Mouse (Mus musculus): ENCODE data around the gene Slc13a1. TPM values are rescaled to one million over a fixed set of nuclear protein-coding genes. Genes with fewer than 3 reads are reported as not detected.
"Not testable (repeated sequence)": the region's sequence is repeated elsewhere in the genome, so short reads cannot be mapped to it uniquely, and the experiment has no call there.

Slc13a1 gene
- polyA plus RNA-seq (2015; fragmentation: Nextera tagmentation; extraction: Ambion mirVana), result not detected in 2 replicates

GRCm38 (mm10) chr6:24167734-24168327 is at the start of gene Slc13a1:
Slc13a1 (minus strand) TSS chr6:24168092.
- Histone ChIP-seq H3K27me3 (ENCODE audit: insufficient read depth, low read length) (no peaks in the 10 kb centered on the region), H3K4me1 (ENCODE audit: insufficient read depth) (no peaks in the 10 kb centered on the region), H3K4me3 (ENCODE audit: low read depth, low read length) (no peak within 1 kb of the TSS), H3K9me3 (ENCODE audit: low read length) (no peaks in the 10 kb centered on the region), H3K9ac (replicated peaks) (no peak within 1 kb of the TSS), H3K36me3 (replicated peaks; ENCODE audit: insufficient read depth, low read length) (no peaks in the 10 kb centered on the region), H3K4me2 (ENCODE audit: low read depth, low read length) (no peak within 1 kb of the TSS), H3K27ac (ENCODE audit: low read depth) (no peak within 1 kb of the TSS)
- DNase-seq (no peak), ATAC-seq (no peak)
- WGBS (ENCODE audit: insufficient replicate concordance), result 73% methylated on average over 5 of the region's 5 CpGs
- TF ChIP-seq EP300 (IDR thresholded peaks at IDR 0.05; ENCODE audit: low read depth), result no peak

DNA sequence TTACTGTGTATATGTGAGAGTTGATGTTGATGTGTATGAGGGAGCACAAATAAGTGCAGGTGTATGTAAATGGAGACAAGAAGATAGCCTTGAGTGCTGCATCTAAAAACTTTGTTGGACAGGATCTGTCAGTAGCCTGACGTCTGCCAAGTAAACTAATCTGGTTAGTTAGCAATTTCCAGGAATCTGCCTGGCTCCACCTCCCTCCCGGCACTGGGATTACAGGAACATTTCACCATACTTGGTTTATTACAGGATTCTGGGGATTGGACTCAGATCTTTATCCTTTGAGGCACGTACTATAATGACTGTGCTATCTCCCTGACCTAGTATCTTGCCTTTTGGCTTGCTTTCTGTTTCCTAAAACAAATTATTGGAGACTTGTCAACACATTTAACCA is 40.0 kb upstream of the Slc13a1 start:
- no peak for DNase-seq
- no peak for ATAC-seq
- TF ChIP-seq EP300 (IDR thresholded peaks at IDR 0.05; ENCODE audit: low read depth) (no peak), CTCF (IDR thresholded peaks at IDR 0.05; ENCODE audit: low read depth) (no peak)
- Histone ChIP-seq H3K27me3 (ENCODE audit: insufficient read depth, low read length) (no peaks in the 10 kb centered on the region), H3K36me3 (replicated peaks; ENCODE audit: insufficient read depth, low read length) (no peaks in the 10 kb centered on the region), H3K9ac (replicated peaks) (no peak overlapping the region), H3K4me1 (ENCODE audit: insufficient read depth) (no peaks in the 10 kb centered on the region), H3K4me3 (ENCODE audit: low read depth, low read length) (no peak overlapping the region), H3K27ac (ENCODE audit: low read depth) (no peak overlapping the region), H3K9me3 (ENCODE audit: low read length) (no peaks in the 10 kb centered on the region), H3K4me2 (ENCODE audit: low read depth, low read length) (no peak overlapping the region)
- WGBS (ENCODE audit: insufficient replicate concordance), result 51% methylated on average over 3 of the region's 3 CpGs

DNA sequence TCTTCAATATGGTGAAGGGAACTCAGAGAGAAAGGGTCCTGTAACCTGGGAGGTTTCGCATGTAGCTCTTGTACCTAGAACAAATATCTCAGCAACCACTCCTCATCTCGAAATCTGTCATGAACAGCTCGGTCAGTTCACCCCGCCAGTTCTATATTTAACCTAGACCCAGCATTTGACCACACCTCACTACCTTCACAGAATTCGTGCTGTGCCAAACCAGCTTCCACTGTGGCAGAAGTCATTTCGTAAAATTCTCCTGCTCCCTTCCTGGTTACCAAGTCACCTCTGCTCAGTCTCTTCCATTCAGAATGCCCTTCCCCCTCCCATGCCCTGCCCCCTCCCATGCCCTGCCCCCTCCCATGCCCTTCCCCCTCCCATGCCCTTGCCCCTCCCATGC is 34.3 kb upstream of the Slc13a1 start:
- Histone ChIP-seq H3K27me3 (ENCODE audit: insufficient read depth, low read length) (no peaks in the 10 kb centered on the region), H3K27ac (ENCODE audit: low read depth) (no peak overlapping the region), H3K4me3 (ENCODE audit: low read depth, low read length) (no peak overlapping the region), H3K4me2 (ENCODE audit: low read depth, low read length) (no peak overlapping the region), H3K9me3 (ENCODE audit: low read length) (no peaks in the 10 kb centered on the region), H3K4me1 (ENCODE audit: insufficient read depth) (no peaks in the 10 kb centered on the region), H3K9ac (replicated peaks) (no peak overlapping the region), H3K36me3 (replicated peaks; ENCODE audit: insufficient read depth, low read length) (no peaks in the 10 kb centered on the region)
- TF ChIP-seq CTCF (IDR thresholded peaks at IDR 0.05; ENCODE audit: low read depth), result no peak
- TF ChIP-seq EP300 (IDR thresholded peaks at IDR 0.05; ENCODE audit: low read depth), result no peak
- ATAC-seq (no peak), DNase-seq (no peak)
- WGBS (ENCODE audit: insufficient replicate concordance), result 67% methylated on average over 6 of the region's 6 CpGs

GRCm38 (mm10) chr6:24200644-24201484 is 33.0 kb upstream of the Slc13a1 start:
- DNase-seq (no peak), ATAC-seq (no peak)
- Histone ChIP-seq H3K9me3 (ENCODE audit: low read length) (no peaks in the 10 kb centered on the region), H3K4me3 (ENCODE audit: low read depth, low read length) (no peak overlapping the region), H3K4me2 (ENCODE audit: low read depth, low read length) (no peak overlapping the region), H3K36me3 (replicated peaks; ENCODE audit: insufficient read depth, low read length) (no peaks in the 10 kb centered on the region), H3K27ac (ENCODE audit: low read depth) (no peak overlapping the region), H3K4me1 (ENCODE audit: insufficient read depth) (no peaks in the 10 kb centered on the region), H3K27me3 (ENCODE audit: insufficient read depth, low read length) (no peaks in the 10 kb centered on the region), H3K9ac (replicated peaks) (no peak overlapping the region)
- no peak for TF ChIP-seq EP300 (IDR thresholded peaks at IDR 0.05; ENCODE audit: low read depth)
- no peak for TF ChIP-seq CTCF (IDR thresholded peaks at IDR 0.05; ENCODE audit: low read depth)
- WGBS (ENCODE audit: insufficient replicate concordance), result 72% methylated on average over 12 of the region's 12 CpGs

- not testable (repeated sequence) for H3K9ac ChIP-seq (replicated peaks); H3K4me1 ChIP-seq (ENCODE audit: insufficient read depth); H3K36me3 ChIP-seq (replicated peaks; ENCODE audit: insufficient read depth, low read length); H3K4me2 ChIP-seq (ENCODE audit: low read depth, low read length); H3K4me3 ChIP-seq (ENCODE audit: low read depth, low read length); H3K27ac ChIP-seq (ENCODE audit: low read depth); ATAC-seq; H3K9me3 ChIP-seq (ENCODE audit: low read length); DNase-seq; H3K27me3 ChIP-seq (ENCODE audit: insufficient read depth, low read length)
- 75% methylated on average over 10 of the region's 10 CpGs for WGBS (ENCODE audit: insufficient replicate concordance)
These were observed 29.8 kb upstream of the Slc13a1 start for GRCm38 (mm10) chr6:24197501-24198195.

DNA sequence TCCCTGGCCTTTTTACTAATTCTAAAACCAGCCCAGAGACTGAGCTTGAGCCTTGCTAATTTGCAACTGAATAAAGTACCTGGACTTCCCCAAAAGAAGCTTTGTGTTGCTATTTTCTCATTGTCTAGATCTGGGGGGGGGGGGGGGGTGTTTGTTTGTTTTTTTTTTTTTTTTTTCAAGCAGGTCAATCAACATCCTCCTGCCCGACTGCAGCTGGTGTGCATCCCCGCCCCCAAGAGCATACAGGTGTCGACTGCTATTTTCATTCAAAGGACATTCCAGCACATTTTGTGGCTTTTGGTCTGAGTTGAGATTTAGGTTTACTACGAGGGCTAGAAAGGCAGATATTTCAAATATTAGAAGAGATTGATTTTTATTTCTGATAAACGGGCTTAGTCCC is 28.5 kb upstream of the Slc13a1 start:
- H3K36me3 ChIP-seq (replicated peaks; ENCODE audit: insufficient read depth, low read length); H3K9ac ChIP-seq (replicated peaks); ATAC-seq; DNase-seq; H3K4me3 ChIP-seq (ENCODE audit: low read depth, low read length); H3K4me1 ChIP-seq (ENCODE audit: insufficient read depth); H3K9me3 ChIP-seq (ENCODE audit: low read length); H3K27ac ChIP-seq (ENCODE audit: low read depth); H3K27me3 ChIP-seq (ENCODE audit: insufficient read depth, low read length); H3K4me2 ChIP-seq (ENCODE audit: low read depth, low read length): not testable (repeated sequence)
- 61% methylated on average over 5 of the region's 5 CpGs for WGBS (ENCODE audit: insufficient replicate concordance)

Data from liver, postnatal 0 days (tissue).